Mouse (Mus musculus) left cerebral cortex, adult 18-20 months (tissue): Measurements from ENCODE around the gene Tead3. TPM values are rescaled to one million over a fixed set of nuclear protein-coding genes. Genes with fewer than 3 reads are reported as not detected.
A peak's percentile ranks its signal among the peaks of the same experiment; 100 is the strongest.
"Not testable (repeated sequence)": the region's sequence is repeated elsewhere in the genome, so short reads cannot be mapped to it uniquely, and the experiment has no call there.

Source experiments
- DNase-seq, 2 experiments: peaks; one replicate each; pipeline ENCODE4 v3.0.0; 2021 to 2022; ENCODE audit warnings: low spot score in 2 of 2, mixed read lengths in 1 of 2
- total RNA-seq, 2 experiments: library from RNA; stranded (reverse); gene quantifications; 2 replicates each; pipeline ENCODE4 v1.2.3; 2021

Tead3 gene
- total RNA-seq, 2 experiments from 2014 or later: 2.3 to 2.5 TPM

- DNase-seq: no peak
Observed at GRCm38 (mm10) chr17:28360531-28361277, 10.1 kb upstream of the Tead3 start.

- DNase-seq: not testable (repeated sequence)
Observed at GRCm38 (mm10) chr17:28358576-28359261, 8.1 kb upstream of the Tead3 start.

- no peak for DNase-seq
Observed at GRCm38 (mm10) chr17:28355871-28356270, 5.3 kb upstream of the Tead3 start.

GRCm38 (mm10) chr17:28352018-28352417 is 1.4 kb upstream of the Tead3 start:
- no peak for DNase-seq

GRCm38 (mm10) chr17:28351353-28351890 is 805 bp upstream of the Tead3 start:
- DNase-seq: no peak

- DNase-seq: no peak
Observed at GRCm38 (mm10) chr17:28349901-28350465, 634 bp downstream of the Tead3 start.

- DNase-seq: no peak
Observed at GRCm38 (mm10) chr17:28349264-28349880, 1.2 kb downstream of the Tead3 start.

- no peak for DNase-seq
Observed at GRCm38 (mm10) chr17:28348211-28348610, 2.4 kb downstream of the Tead3 start.

GRCm38 (mm10) chr17:28347327-28347726 is 3.3 kb downstream of the Tead3 start:
- no peak for DNase-seq

GRCm38 (mm10) chr17:28345882-28346281 is 4.7 kb downstream of the Tead3 start:
- no peak for DNase-seq

- DNase-seq: no peak
Observed at GRCm38 (mm10) chr17:28345271-28345721, 5.3 kb downstream of the Tead3 start.

GRCm38 (mm10) chr17:28344670-28345069 is 5.9 kb downstream of the Tead3 start:
- no peak for DNase-seq

- DNase-seq: no peak
Observed at GRCm38 (mm10) chr17:28344050-28344607, 6.5 kb downstream of the Tead3 start.

- peak; percentile 38 to 60 for DNase-seq
Observed at GRCm38 (mm10) chr17:28341091-28341490, 9.5 kb downstream of the Tead3 start.

- no peak for DNase-seq
Observed at GRCm38 (mm10) chr17:28340578-28340977, 10.0 kb downstream of the Tead3 start.

GRCm38 (mm10) chr17:28337547-28337946 is 13.1 kb downstream of the Tead3 start:
- no peak for DNase-seq

- no peak for DNase-seq
Observed at GRCm38 (mm10) chr17:28335267-28335666, 15.3 kb downstream of the Tead3 start.

- DNase-seq: no peak
Observed at GRCm38 (mm10) chr17:28332915-28333546, 17.6 kb downstream of the Tead3 start.

GRCm38 (mm10) chr17:28332113-28332914 is 18.3 kb downstream of the Tead3 start:
- DNase-seq: no peak
